Mouse (Mus musculus) cerebellum, adult 8-10 months (tissue): Measurements from ENCODE around the gene Git2.

ENCODE experiments used
- DNase-seq: peaks from one replicate; pipeline ENCODE4 v3.0.0; 2022

The Git2 gene

DNA sequence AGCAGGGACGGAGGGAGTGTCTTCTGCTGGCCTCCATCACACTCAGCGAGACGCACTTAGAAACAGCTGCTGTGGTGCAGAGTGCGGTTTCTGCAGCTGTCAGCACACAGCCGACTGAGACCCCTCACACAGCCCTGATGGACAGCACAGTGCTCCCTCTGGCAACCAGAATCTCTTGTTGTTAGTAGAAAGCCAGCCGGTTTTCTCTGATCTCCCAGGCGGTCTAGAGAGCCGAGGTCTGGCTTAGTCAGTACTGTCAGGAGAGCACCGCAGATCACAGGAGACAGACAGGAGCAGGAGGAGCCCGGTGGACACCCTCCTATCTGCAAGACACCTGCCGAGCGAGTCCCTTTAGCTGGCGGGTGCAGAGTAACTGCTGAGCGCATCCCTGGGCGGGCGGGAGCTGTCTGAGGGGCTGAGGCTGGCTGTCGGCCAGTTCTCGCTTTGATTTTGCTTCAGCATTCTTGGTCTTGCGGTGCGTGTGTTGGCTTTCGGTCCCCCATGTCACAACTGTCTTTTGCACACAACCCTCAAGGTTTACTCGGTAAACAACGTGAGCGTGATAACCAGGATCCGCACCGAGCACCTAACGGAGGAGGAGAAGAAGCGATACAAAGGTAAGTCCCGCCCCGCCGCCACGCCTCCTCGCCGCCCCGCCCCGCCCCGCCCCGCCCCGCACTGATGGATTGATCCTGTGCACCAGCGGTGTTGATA is 21.1 kb upstream of the Git2 start:
- peak; percentile 50 for DNase-seq

GRCm38 (mm10) chr5:114795653-114796052 is 20.3 kb upstream of the Git2 start:
- DNase-seq, result no peak

DNA sequence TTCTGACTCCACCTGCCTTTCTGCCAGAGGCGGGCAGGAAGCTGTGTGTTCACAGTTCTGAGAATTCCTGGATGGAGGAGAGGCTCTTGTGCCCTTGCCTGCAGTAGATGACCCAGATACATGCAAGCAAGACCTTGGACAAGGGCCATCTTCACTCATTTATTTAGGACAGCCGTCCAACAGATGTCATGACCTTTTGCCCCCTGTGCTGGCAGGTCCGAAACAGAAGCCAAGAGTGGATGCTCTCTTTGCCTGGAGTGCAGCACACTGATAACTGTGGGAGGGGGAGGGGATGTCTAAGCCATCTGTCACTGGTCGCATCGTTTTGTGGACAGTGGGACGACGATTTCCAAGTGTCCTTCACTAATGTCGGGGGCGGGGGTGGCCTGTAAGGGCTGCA is 19.9 kb upstream of the Git2 start:
- DNase-seq, result no peak

DNA sequence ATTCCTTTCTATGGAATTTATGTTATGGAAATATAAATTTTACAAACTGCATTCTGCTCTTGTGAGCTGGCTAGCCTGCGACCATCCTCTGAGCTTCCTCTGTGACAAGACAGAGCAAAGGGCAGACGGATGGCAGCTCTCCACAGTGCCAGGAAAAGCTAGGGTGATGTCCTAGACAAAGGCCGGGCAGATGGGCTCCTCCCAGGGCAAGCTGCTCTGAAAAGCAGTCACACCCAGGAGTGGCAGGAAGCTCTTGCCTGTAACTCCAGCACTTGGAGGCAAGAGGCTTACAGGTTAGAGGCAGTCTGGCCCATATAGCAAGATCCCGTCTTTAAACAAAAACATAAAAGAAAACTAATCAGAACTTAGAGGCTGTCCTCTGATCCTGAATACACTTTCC is 19.3 kb upstream of the Git2 start:
- DNase-seq, result peak; percentile 64

DNA sequence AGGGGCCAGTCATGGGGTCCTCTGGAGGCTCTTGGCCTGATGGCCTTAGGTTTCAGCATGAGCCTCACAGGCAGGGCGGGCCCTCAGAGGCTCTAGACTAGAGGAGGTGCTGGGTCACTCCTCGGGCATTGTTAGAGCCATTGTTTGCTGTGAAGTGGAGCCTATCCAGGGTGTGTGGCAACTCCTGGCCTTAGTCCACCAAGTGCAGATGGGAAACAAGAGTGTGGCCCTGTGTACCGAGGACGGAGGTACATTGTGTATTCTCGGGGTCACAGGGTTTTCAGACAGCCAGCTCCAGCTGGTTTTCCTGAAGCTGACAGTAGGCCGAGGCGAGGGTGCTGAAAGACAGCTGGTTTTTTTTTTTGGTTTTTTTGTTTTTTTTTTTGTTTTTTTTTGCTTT is 18.0 kb upstream of the Git2 start:
- DNase-seq, result peak; percentile 53

DNA sequence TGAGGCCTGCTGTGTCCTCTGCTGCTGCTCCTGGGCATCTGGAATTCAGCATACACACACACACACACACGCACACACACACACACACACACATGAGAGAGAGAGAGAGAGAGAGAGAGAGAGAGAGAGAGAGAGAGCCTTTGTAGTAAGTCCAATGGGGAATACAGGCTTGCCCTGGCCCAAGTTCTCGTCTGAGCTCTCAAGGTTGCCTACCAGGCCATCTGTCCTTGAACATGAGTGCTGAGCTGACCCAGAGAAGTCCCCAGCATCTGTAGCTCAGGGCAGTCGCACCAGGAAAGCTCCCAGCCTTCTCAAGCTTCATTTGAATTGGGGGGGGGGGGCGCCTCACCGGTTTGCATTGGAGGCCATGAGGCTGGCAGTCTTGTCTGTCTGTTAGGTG is 9.9 kb upstream of the Git2 start:
- no peak for DNase-seq

DNA sequence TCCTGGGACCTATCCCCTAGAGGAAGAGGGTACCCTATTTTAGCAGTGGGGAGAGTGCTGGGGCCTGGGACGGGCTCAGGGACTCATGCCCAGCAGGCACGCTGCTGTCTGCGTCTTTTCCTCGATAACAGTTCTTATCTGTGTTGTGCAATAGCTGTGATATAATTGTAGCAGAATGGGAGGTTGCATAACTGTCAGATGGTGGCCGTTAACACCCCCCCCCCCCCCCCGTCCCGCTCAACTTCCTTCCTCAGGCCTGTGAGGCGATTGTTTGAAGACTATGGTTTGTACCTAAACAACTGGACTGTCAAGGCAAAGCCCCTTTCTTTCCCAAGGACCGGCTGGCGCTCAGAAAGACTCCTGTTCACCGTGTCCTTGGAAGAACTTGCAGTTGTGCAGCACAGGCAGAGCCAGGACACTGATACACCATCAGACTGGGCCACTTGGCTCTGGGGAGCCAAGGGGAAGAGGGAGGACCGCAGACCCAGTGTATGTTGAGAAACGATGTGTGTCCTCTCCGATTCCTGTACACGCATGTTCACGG is 9.4 kb upstream of the Git2 start:
- no peak for DNase-seq

DNA sequence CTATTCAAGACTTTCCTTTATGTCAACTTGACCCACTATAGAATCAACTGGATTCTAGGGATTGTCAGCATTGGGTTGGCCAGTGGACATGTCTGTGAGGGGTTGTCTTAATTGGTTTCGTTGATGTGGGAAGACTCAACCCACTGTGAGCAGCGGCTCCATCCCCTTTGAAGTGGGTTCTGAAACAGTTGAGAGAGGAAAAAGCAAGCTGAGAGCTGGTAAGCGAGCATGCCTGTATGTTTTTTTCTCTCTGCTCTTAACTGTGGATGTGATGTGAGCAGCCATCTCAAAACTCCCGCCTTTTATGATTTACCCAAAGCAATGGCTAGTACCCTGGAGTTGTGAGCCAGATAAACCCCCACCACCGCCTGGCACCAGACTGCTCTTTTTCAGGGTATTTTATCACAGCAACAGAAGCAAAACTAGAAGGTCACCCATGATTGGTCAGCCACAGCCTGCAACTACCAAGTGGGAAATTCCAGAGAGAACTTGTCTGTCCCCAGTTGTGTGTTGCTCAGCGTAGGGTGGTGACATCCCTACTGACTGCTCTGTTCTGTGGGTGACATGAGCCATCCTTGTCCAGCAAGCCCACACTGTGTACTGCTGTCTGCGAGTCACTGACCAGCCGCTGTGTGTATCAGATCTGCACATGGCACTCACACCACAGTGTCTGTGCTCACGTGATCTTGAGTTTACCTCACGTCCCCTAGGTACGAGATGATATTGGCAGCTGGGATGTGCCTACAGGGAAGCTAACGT is 8.3 kb upstream of the Git2 start:
- no peak for DNase-seq

- no peak for DNase-seq
Measured at GRCm38 (mm10) chr5:114782991-114783390, 7.7 kb upstream of the Git2 start.

DNA sequence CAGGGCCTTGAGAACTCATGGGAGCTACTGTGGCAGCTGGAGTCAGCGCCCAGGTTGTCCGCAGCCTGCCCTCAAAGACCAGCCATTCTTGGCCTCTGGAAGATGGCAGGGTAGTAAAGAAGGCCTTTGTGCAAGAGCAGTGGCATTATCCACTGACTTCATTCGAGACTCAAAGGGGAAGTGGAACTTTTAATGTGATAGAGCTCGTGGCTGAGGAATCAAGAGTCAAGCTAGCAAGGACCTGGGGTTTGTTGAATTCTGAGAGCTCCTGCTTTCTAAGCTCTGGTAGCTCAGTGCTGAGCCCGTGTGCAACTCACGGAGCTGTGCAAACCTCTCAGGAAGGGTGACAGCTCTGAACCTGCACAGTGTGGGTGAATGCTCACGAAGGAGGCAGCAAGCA is 5.6 kb upstream of the Git2 start:
- DNase-seq, result no peak

- no peak for DNase-seq
Measured at GRCm38 (mm10) chr5:114779956-114780489, 4.7 kb upstream of the Git2 start.

- no peak for DNase-seq
Measured at GRCm38 (mm10) chr5:114776174-114776573, 857 bp upstream of the Git2 start.

DNA sequence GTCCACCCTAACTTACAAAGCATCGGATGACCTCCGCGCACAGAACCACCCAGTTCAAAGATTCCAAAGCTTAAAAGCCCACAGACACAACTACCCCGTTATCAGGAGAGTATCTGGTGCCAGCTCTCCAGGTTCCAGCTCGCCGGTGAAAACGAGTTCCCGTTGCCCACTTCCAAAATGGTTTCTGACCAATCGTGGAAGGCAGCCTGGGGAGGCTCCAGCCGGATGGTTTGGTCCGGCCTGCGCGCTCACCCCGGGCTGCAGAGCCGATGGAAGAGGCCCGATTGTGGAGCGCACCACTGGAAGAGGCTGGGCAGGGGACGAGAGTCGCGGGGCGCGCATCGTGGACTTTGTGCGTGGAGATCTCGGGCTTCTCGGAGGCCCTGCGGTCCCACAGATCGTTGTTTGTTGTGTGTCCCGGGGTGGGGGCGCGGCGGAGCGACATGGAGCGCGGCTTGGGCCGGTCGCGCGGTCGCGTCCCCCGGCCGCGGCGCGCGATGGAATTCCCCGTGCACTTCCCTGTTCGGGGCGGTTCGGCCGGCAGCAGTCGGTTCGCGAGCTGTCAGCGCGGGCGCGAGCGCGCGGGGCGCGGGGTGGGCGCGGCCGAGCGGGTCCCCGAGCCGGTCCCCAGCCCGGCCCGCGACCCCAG is 790 bp downstream of the Git2 start, which contains the start of gene Ankrd13a:
Ankrd13a (plus strand) TSS at position 275 of the 649 bp plus-strand sequence.
- DNase-seq, result peak; percentile 92

DNA sequence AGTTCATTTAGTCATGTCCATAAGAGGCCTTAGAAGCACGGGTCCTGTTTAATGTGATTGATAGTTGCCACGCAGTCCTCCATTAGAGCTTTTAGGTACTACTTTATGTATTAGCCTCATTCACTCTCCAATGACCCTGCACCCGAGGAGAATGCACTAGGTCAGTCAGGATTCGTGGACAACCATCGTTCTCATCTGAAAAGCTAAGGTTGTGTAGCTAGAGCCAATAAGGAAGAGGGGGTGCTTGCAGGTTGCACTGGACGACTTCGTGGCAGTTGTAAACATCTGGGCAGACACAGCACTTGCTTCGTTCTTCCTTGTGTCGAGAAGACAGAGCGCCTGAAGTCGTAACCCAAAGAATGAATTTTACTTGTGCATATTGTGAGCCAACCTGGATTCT is 1.5 kb downstream of the Git2 start:
- DNase-seq, result no peak

GRCm38 (mm10) chr5:114773211-114773710 is 2.1 kb downstream of the Git2 start:
- peak; percentile 96 for DNase-seq

DNA sequence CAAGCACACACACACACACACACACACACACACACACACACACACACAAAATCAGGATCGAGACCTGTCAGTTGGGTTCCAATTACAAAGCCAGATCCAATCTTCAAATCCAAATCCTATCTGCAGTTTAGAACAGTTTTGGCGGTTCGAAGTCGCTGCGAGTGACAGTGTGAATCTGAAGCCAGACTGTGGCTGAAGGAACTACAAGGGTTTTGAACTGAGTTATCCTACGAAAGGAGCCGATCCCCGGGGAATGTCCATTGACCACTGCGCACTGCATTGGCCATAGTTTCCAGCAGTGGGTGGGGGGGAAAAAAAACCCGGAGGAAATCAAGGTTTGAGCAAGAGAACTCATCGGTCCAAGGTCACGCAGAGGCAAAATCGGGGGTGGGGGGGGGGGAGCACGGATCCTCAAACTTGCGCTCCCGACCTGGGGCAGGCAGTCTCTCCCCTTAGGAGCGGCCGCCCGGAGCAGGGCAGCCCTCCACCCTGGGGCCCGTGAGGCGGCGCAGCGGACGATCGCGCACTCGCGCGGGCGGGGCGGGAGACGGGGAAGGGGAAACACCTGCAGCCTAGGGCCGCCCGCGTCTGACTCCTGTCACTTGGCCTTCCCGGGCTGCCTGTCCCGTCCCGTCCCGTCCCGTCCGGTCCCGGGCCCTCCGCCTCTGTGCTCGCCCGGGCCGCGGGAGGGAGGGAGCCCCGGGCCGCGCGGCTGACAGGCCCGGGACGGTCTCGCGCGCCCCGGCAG is 2.7 kb downstream of the Git2 start:
- DNase-seq, result peak; percentile 62

GRCm38 (mm10) chr5:114771796-114772195 is 3.5 kb downstream of the Git2 start:
- DNase-seq, result no peak

- no peak for DNase-seq
Measured at GRCm38 (mm10) chr5:114769786-114770185, 5.5 kb downstream of the Git2 start.

- no peak for DNase-seq
Measured at GRCm38 (mm10) chr5:114767185-114767584, 8.1 kb downstream of the Git2 start.

GRCm38 (mm10) chr5:114766686-114767085 is 8.6 kb downstream of the Git2 start:
- no peak for DNase-seq

DNA sequence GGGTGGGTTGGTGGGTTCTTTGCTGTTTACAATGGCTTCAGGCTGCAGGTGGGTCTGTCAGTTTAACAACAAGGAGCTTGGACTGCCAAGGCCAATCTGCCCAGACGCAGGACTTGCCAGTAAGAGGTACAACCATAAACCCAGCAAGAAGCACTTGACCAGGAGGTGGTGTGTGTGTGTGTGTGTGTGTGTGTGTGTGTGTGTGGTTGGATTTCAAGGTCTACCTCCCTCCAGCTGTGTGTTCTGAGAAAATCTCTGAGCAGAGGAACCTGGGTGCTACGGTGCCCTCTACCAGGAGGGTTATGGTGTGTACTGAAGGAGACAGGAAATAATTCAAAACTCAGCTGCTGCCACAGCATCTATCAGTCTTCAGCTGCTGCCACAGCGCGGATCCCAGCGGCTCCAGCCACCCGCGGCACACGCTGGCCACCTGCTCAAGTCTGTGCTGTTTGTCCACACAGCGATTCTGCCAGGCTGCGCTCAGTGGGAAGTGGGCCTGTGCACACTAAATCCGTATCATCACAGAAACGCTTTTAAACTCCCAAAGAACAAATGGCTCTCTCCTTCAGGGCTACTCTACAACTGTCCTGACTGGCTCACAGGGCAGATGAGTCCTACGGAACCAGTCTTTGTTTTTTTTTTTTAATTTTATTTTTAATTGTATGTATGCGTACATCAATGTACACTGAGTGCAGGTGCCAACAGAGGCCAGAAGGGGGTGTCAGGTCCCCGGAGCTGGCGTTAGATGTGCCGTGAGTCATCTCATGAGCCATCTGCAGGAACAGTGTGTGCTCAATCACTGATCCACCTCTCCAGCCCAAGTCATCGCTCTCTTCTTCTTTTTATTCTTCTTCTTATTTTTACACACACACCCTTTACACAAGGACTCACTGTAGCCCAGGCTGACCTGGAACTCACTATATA is 10.2 kb downstream of the Git2 start:
- peak; percentile 84 for DNase-seq
